Mouse (Mus musculus): Measurements from ENCODE around the gene Eps8. TPM values are rescaled to one million over a fixed set of nuclear protein-coding genes. Genes with fewer than 3 reads are reported as not detected.

The Eps8 gene
- polyA plus RNA-seq, 1 experiment = 66.0 TPM

- H3K27me3 ChIP-seq (ENCODE audit: control insufficient read depth, insufficient read depth, low read length) = no peaks in the 10 kb centered on the region
- H3K4me3 ChIP-seq (ENCODE audit: low read depth, low read length) = peak overlapping the region; percentile 47; the same call in 1 of the 2 replicates
- TF ChIP-seq POLR2A (IDR thresholded peaks at IDR 0.05; ENCODE audit: low read depth, low read length) (peak; percentile 86), CTCF (IDR thresholded peaks at IDR 0.05; ENCODE audit: extremely low read depth, insufficient read length, insufficient replicate concordance, low read depth, low read length) (no peak)
- H3K27ac ChIP-seq (ENCODE audit: insufficient read depth, low read depth, low read length) = peak overlapping the region; percentile 98
- WGBS = 20% methylated on average over 9 of the region's 9 CpGs
- peaks cover 6% of the 10 kb centered on the region for H3K36me3 ChIP-seq (ENCODE audit: control insufficient read depth, insufficient read depth, low read length)
- H3K4me1 ChIP-seq (ENCODE audit: control insufficient read depth, insufficient read depth, insufficient read length, low read length) = peaks cover 32% of the 10 kb centered on the region; the same call in 1 of the 2 replicates
Observed at GRCm38 (mm10) chr6:137570718-137571131, 84.0 kb downstream of the Eps8 start.

DNA sequence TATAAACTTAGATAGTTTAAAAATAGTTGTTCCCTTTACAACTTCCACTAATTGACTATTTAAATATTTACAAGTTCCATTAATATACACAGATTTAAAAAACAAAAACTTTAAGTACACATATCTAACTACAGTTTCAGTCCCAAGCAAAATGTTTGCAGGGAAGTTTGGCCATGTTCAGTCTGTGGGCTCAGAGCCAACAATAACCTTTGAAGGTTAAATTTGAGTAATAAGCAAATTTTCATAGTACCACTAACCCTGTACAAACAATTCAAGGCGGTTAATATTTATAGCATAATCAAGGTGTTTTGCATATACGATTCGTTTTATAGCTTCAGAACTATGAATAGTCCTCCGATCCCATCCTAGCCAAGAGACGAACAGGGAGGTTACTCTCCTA, 84.7 kb downstream of the Eps8 start:
- Histone ChIP-seq H3K4me1 (ENCODE audit: control insufficient read depth, insufficient read depth, insufficient read length, low read length) (peaks cover 27% of the 10 kb centered on the region; the same call in 1 of the 2 replicates), H3K4me3 (ENCODE audit: low read depth, low read length) (peak overlapping the region; percentile 47; the same call in 1 of the 2 replicates), H3K36me3 (ENCODE audit: control insufficient read depth, insufficient read depth, low read length) (peaks cover 6% of the 10 kb centered on the region), H3K27ac (ENCODE audit: insufficient read depth, low read depth, low read length) (peak overlapping the region; percentile 98), H3K27me3 (ENCODE audit: control insufficient read depth, insufficient read depth, low read length) (no peaks in the 10 kb centered on the region)
- WGBS = 26% methylated on average over 5 of the region's 5 CpGs
- TF ChIP-seq CTCF (IDR thresholded peaks at IDR 0.05; ENCODE audit: extremely low read depth, insufficient read length, insufficient replicate concordance, low read depth, low read length) = no peak

- peak overlapping the region; percentile 66 for H3K4me3 ChIP-seq (ENCODE audit: low read depth, low read length)
- peak overlapping the region; percentile 93 for H3K27ac ChIP-seq (ENCODE audit: insufficient read depth, low read depth, low read length)
- 31% methylated on average over 6 of the region's 6 CpGs for WGBS
Observed at GRCm38 (mm10) chr6:137569071-137569470, 85.6 kb downstream of the Eps8 start.

GRCm38 (mm10) chr6:137565890-137566289, 88.8 kb downstream of the Eps8 start:
- TF ChIP-seq POLR2A (IDR thresholded peaks at IDR 0.05; ENCODE audit: low read depth, low read length) (no peak), CTCF (IDR thresholded peaks at IDR 0.05; ENCODE audit: extremely low read depth, insufficient read length, insufficient replicate concordance, low read depth, low read length) (no peak)
- WGBS = 71% methylated on average over 3 of the region's 3 CpGs
- Histone ChIP-seq H3K4me3 (ENCODE audit: low read depth, low read length) (no peak overlapping the region), H3K36me3 (ENCODE audit: control insufficient read depth, insufficient read depth, low read length) (peaks cover 21% of the 10 kb centered on the region), H3K4me1 (ENCODE audit: control insufficient read depth, insufficient read depth, insufficient read length, low read length) (peaks cover 25% of the 10 kb centered on the region), H3K27me3 (ENCODE audit: control insufficient read depth, insufficient read depth, low read length) (no peaks in the 10 kb centered on the region), H3K27ac (ENCODE audit: insufficient read depth, low read depth, low read length) (peak overlapping the region; percentile 57)

More at GRCm38 (mm10) chr6:137569071-137569470, 85.6 kb downstream of the Eps8 start:
- Histone ChIP-seq H3K4me1 (ENCODE audit: control insufficient read depth, insufficient read depth, insufficient read length, low read length) (peaks cover 27% of the 10 kb centered on the region; the same call in 1 of the 2 replicates), H3K36me3 (ENCODE audit: control insufficient read depth, insufficient read depth, low read length) (peaks cover 6% of the 10 kb centered on the region), H3K27me3 (ENCODE audit: control insufficient read depth, insufficient read depth, low read length) (no peaks in the 10 kb centered on the region)
- TF ChIP-seq POLR2A (IDR thresholded peaks at IDR 0.05; ENCODE audit: low read depth, low read length) (0 out of 2 replicates have a peak, but pooled peaks have one; percentile 20), CTCF (IDR thresholded peaks at IDR 0.05; ENCODE audit: extremely low read depth, insufficient read length, insufficient replicate concordance, low read depth, low read length) (no peak)

- H3K36me3 ChIP-seq (ENCODE audit: control insufficient read depth, insufficient read depth, low read length) = peaks cover 21% of the 10 kb centered on the region
- 21% methylated on average over 6 of the region's 6 CpGs for WGBS
- H3K27ac ChIP-seq (ENCODE audit: insufficient read depth, low read depth, low read length) = peak overlapping the region; percentile 77
- peaks cover 27% of the 10 kb centered on the region for H3K4me1 ChIP-seq (ENCODE audit: control insufficient read depth, insufficient read depth, insufficient read length, low read length)
- TF ChIP-seq POLR2A (IDR thresholded peaks at IDR 0.05; ENCODE audit: low read depth, low read length) = no peak
- no peak for TF ChIP-seq CTCF (IDR thresholded peaks at IDR 0.05; ENCODE audit: extremely low read depth, insufficient read length, insufficient replicate concordance, low read depth, low read length)
- no peaks in the 10 kb centered on the region for H3K27me3 ChIP-seq (ENCODE audit: control insufficient read depth, insufficient read depth, low read length)
- H3K4me3 ChIP-seq (ENCODE audit: low read depth, low read length) = peak overlapping the region; percentile 6; the same call in 1 of the 2 replicates
Observed at GRCm38 (mm10) chr6:137565454-137565853, 89.2 kb downstream of the Eps8 start.

DNA sequence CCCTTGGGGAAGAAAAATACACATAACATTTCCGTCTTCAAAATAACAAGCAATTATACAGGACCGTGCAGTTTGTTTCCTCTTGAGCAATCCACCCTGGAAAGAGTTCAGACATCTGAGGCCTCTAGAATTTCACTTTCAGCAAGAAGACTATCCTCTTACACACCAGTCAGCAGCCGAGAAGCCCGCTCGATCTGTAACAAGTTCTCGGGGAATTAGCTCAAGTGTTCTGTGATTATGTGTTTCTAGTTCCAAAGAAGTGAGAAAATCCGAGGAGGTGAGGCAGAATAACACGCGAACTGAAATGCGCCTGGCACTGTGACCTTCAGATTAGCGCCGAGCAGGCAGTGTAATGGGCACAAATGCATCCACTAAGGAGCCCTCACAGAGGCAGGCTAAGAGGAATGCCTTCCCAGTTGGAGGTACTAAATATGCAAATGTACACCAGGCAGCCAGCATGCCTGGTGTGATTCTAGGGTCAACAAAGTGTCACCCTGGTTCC, 94.3 kb downstream of the Eps8 start:
- Histone ChIP-seq H3K27me3 (ENCODE audit: control insufficient read depth, insufficient read depth, low read length) (no peaks in the 10 kb centered on the region), H3K36me3 (ENCODE audit: control insufficient read depth, insufficient read depth, low read length) (peaks cover 28% of the 10 kb centered on the region), H3K4me3 (ENCODE audit: low read depth, low read length) (no peak overlapping the region), H3K4me1 (ENCODE audit: control insufficient read depth, insufficient read depth, insufficient read length, low read length) (peaks cover 36% of the 10 kb centered on the region), H3K27ac (ENCODE audit: insufficient read depth, low read depth, low read length) (peak overlapping the region; percentile 48)
- TF ChIP-seq POLR2A (IDR thresholded peaks at IDR 0.05; ENCODE audit: low read depth, low read length) (no peak), CTCF (IDR thresholded peaks at IDR 0.05; ENCODE audit: extremely low read depth, insufficient read length, insufficient replicate concordance, low read depth, low read length) (no peak)
- 23% methylated on average over 12 of the region's 12 CpGs for WGBS

GRCm38 (mm10) chr6:137558840-137559239, 95.8 kb downstream of the Eps8 start:
- Histone ChIP-seq H3K4me3 (ENCODE audit: low read depth, low read length) (peak overlapping the region; percentile 9; the same call in 1 of the 2 replicates), H3K27me3 (ENCODE audit: control insufficient read depth, insufficient read depth, low read length) (no peaks in the 10 kb centered on the region), H3K27ac (ENCODE audit: insufficient read depth, low read depth, low read length) (peak overlapping the region; percentile 78), H3K36me3 (ENCODE audit: control insufficient read depth, insufficient read depth, low read length) (peaks cover 30% of the 10 kb centered on the region), H3K4me1 (ENCODE audit: control insufficient read depth, insufficient read depth, insufficient read length, low read length) (peaks cover 32% of the 10 kb centered on the region)
- TF ChIP-seq CTCF (IDR thresholded peaks at IDR 0.05; ENCODE audit: extremely low read depth, insufficient read length, insufficient replicate concordance, low read depth, low read length) (no peak), POLR2A (IDR thresholded peaks at IDR 0.05; ENCODE audit: low read depth, low read length) (no peak)
- 41% methylated on average over 13 of the region's 13 CpGs for WGBS
